Mouse (Mus musculus): Measurements from ENCODE around the gene Ccdc73. TPM values are rescaled to one million over a fixed set of nuclear protein-coding genes. Genes with fewer than 3 reads are reported as not detected.
A peak's percentile ranks its signal among the peaks of the same experiment; 100 is the strongest.

The Ccdc73 gene
- total and polyA plus RNA-seq, 3 experiments: 0.08 to 0.43 TPM; not detected in 1

DNA sequence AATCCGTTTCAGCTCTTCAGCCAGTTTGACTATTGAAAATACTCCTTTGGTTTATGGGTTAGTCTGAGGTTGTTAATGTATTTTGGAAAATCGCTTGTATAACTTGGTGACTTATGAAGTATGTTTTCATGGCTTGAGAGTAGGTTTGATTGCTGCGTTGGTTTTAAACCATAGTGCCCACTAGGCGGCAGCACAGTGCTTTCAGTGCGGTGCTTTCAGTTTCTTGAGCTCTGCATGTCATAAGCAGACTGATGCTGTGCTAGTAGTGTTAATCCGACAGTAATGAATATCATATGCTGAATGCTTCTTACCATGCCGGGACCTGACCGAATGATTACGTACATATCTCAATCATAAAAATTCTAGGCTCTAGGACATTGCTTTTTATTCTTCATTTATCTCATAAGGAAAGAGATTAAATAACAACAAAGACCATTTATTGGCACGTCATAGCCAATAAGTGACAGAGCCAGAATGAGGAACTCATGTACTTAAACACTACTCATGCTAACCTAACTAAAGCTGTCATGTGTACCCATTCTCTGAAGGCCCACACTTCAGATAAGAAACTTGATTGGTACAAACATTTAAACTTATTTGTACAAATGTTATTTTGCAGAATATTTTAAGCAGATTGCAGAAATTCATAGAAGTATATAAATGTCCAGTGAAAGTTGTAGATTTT lies 20.4 kb downstream of the Ccdc73 start:
- Histone ChIP-seq H3K36me3 (ENCODE audit: control insufficient read depth in 1 of 2, insufficient read depth in 2 of 2, low read length in 2 of 2) (no peaks in the 10 kb centered on the region), H3K79me2 (ENCODE audit: control insufficient read depth, insufficient read depth, low read length, poor library complexity) (no peaks in the 10 kb centered on the region), H3K4me3 (ENCODE audit: control insufficient read depth in 1 of 2, insufficient read depth in 1 of 2, low read depth in 2 of 2, low read length in 2 of 2) (no peak overlapping the region), H3K4me1 (ENCODE audit: control insufficient read depth in 1 of 2, insufficient read depth in 2 of 2, low read length in 2 of 2) (no peaks in the 10 kb centered on the region), H3K27ac (ENCODE audit: control insufficient read depth, low read depth, low read length) (no peak overlapping the region), H3K27me3 (ENCODE audit: control insufficient read depth in 1 of 2, insufficient read depth in 2 of 2, low read length in 2 of 2) (peaks cover 3 to 8% of the 10 kb centered on the region in 2 experiments), H3K9ac (ENCODE audit: control insufficient read depth, low read depth, low read length, poor library complexity, severe bottlenecking) (no peak overlapping the region), H3K9me3 (replicated peaks; ENCODE audit: insufficient read depth, low read length) (no peaks in the 10 kb centered on the region)
- DNase-seq (ENCODE audit: low read depth, low spot score): peak; percentile 90
- TF ChIP-seq E2F4 (IDR thresholded peaks at IDR 0.05; ENCODE audit: borderline replicate concordance, low read depth, low read length): no peak
- no peak for TF ChIP-seq KAT2A (conservative IDR thresholded peaks at IDR 0.05; ENCODE audit: low read depth, low read length)
- peak; percentile 56; the same call in 1 of the 2 replicates for TF ChIP-seq SIN3A (IDR thresholded peaks at IDR 0.05; ENCODE audit: low read length)
- TF ChIP-seq EP300 (IDR thresholded peaks at IDR 0.05; ENCODE audit: low read depth in 1 of 2, low read length in 2 of 2): no peak
- no peak for TF ChIP-seq RCOR1 (IDR thresholded peaks at IDR 0.05; ENCODE audit: low read depth, low read length)
- TF ChIP-seq NELFE (IDR thresholded peaks at IDR 0.05; ENCODE audit: low read depth, low read length): no peak
- TF ChIP-seq UBTF (IDR thresholded peaks at IDR 0.05; ENCODE audit: borderline replicate concordance, insufficient read depth, low read depth, low read length): no peak
- TF ChIP-seq BHLHE40 (IDR thresholded peaks at IDR 0.05; ENCODE audit: borderline replicate concordance, low read depth, low read length): no peak
- TF ChIP-seq POLR2AphosphoS2 (IDR thresholded peaks at IDR 0.05; ENCODE audit: low read length): no peak
- no peak for TF ChIP-seq JUND (IDR thresholded peaks at IDR 0.05; ENCODE audit: low read depth, low read length)
- TF ChIP-seq USF1 (IDR thresholded peaks at IDR 0.05; ENCODE audit: low read depth, low read length): no peak
- TF ChIP-seq ELF1 (IDR thresholded peaks at IDR 0.05; ENCODE audit: low read depth, low read length): no peak
- no peak for TF ChIP-seq MAZ (IDR thresholded peaks at IDR 0.05; ENCODE audit: low read depth, low read length)
- TF ChIP-seq ZKSCAN1 (IDR thresholded peaks at IDR 0.05; ENCODE audit: low read depth, low read length): no peak
- no peak for TF ChIP-seq GATA1 (IDR thresholded peaks at IDR 0.05; ENCODE audit: low read depth, low read length)
- peak; percentile 61; the same call in 1 of the 2 replicates for TF ChIP-seq MYC (IDR thresholded peaks at IDR 0.05; ENCODE audit: low read depth, low read length)
- TF ChIP-seq ZMIZ1 (IDR thresholded peaks at IDR 0.05; ENCODE audit: low read depth, low read length): no peak
- no peak for TF ChIP-seq POLR2AphosphoS5 (IDR thresholded peaks at IDR 0.05; ENCODE audit: borderline replicate concordance, low read depth, low read length)
- peak; percentile 39; the same call in 1 of the 2 replicates for TF ChIP-seq MXI1 (IDR thresholded peaks at IDR 0.05; ENCODE audit: low read depth, low read length)
- TF ChIP-seq HCFC1 (IDR thresholded peaks at IDR 0.05; ENCODE audit: low read depth, low read length): no peak
- no peak for TF ChIP-seq MYB (IDR thresholded peaks at IDR 0.05; ENCODE audit: low read depth, low read length)
- no peak for TF ChIP-seq NRF1 (IDR thresholded peaks at IDR 0.05; ENCODE audit: insufficient read depth, low read depth, low read length, poor library complexity, severe bottlenecking)
- TF ChIP-seq RAD21 (IDR thresholded peaks at IDR 0.05; ENCODE audit: low read depth, low read length): peak; percentile 96
- TF ChIP-seq MEF2A (IDR thresholded peaks at IDR 0.05; ENCODE audit: extremely low read depth, insufficient replicate concordance, low read depth, low read length, poor library complexity, severe bottlenecking): no peak
- no peak for TF ChIP-seq USF2 (IDR thresholded peaks at IDR 0.05; ENCODE audit: borderline replicate concordance in 1 of 2, insufficient read depth in 1 of 2, low read depth in 1 of 2, low read length in 2 of 2)
- TF ChIP-seq SMC3 (IDR thresholded peaks at IDR 0.05; ENCODE audit: low read depth, low read length): peak; percentile 91
- TF ChIP-seq ZC3H11A (IDR thresholded peaks at IDR 0.05; ENCODE audit: low read depth, low read length): peak; percentile 88
- peak; percentile 90 to 98 (median 90) for TF ChIP-seq CTCF (IDR thresholded peaks at IDR 0.05 in 2 of 3, conservative IDR thresholded peaks at IDR 0.05 in 1 of 3; ENCODE audit: control insufficient read depth in 1 of 3, insufficient read depth in 1 of 3, low read depth in 2 of 3, low read length in 3 of 3, poor library complexity in 1 of 3, severe bottlenecking in 1 of 3)
- TF ChIP-seq ETS1 (IDR thresholded peaks at IDR 0.05; ENCODE audit: low read depth, low read length): no peak
- no peak for TF ChIP-seq CHD2 (IDR thresholded peaks at IDR 0.05; ENCODE audit: low read length)
- no peak for TF ChIP-seq MAX (IDR thresholded peaks at IDR 0.05; ENCODE audit: low read length)
- 0 out of 2 replicates have a peak, but pooled peaks have one; percentile 11 for TF ChIP-seq ZNF384 (IDR thresholded peaks at IDR 0.05; ENCODE audit: low read depth, low read length)
- no peak for TF ChIP-seq POLR2A (IDR thresholded peaks at IDR 0.05; ENCODE audit: control insufficient read depth in 1 of 2, insufficient read depth in 1 of 2, low read depth in 1 of 2, low read length in 2 of 2, poor library complexity in 1 of 2)
- TF ChIP-seq TAL1 (IDR thresholded peaks at IDR 0.05; ENCODE audit: low read length): no peak
- no peak for TF ChIP-seq CHD1 (IDR thresholded peaks at IDR 0.05; ENCODE audit: low read depth, low read length)
- TF ChIP-seq MAFK (IDR thresholded peaks at IDR 0.05; ENCODE audit: borderline replicate concordance, low read depth, low read length): no peak
- peak; percentile 32; the same call in 1 of the 2 replicates for TF ChIP-seq TBP (IDR thresholded peaks at IDR 0.05; ENCODE audit: low read depth, low read length)

All from MEL (cell line).